Mouse (Mus musculus): ENCODE measurements around the gene Evl. TPM values are rescaled to one million over a fixed set of nuclear protein-coding genes. Genes with fewer than 3 reads are reported as not detected.

The Evl gene
- polyA plus RNA-seq, 1 experiment from 2014 or later, result 35.4 TPM

- Histone ChIP-seq H3K9ac (ENCODE audit: low read length) (no peak overlapping the region), H3K27ac (ENCODE audit: low read length) (no peak overlapping the region), H3K36me3 (ENCODE audit: control insufficient read depth, insufficient read depth, low read length) (0 out of 2 replicates have a peak, but pooled peaks cover 3% of the 10 kb centered on the region), H3K4me1 (ENCODE audit: control insufficient read depth, insufficient read depth, low read length) (peaks cover 2% of the 10 kb centered on the region; the same call in 1 of the 2 replicates), H3K4me3 (replicated peaks; ENCODE audit: low read length) (no peak overlapping the region), H3K9me3 (replicated peaks; ENCODE audit: control insufficient read depth, low read length) (no peaks in the 10 kb centered on the region), H3K4me2 (ENCODE audit: low read depth, low read length) (no peak overlapping the region), H3K27me3 (ENCODE audit: control insufficient read depth, insufficient read depth, low read length) (no peaks in the 10 kb centered on the region)
- 90% methylated on average over 2 of the region's 2 CpGs for WGBS
- no peak for ATAC-seq (ENCODE audit: insufficient read depth, low FRiP score)
Measured at GRCm38 (mm10) chr12:108674916-108675315, 120.4 kb downstream of the Evl start.

- H3K9ac ChIP-seq (ENCODE audit: low read length), result no peak overlapping the region
- no peaks in the 10 kb centered on the region for H3K27me3 ChIP-seq (ENCODE audit: control insufficient read depth, insufficient read depth, low read length)
- 66% methylated on average over 8 of the region's 8 CpGs for WGBS
- ATAC-seq (ENCODE audit: insufficient read depth, low FRiP score), result no peak
- 0 out of 2 replicates have a peak, but pooled peaks cover 3% of the 10 kb centered on the region for H3K36me3 ChIP-seq (ENCODE audit: control insufficient read depth, insufficient read depth, low read length)
- H3K4me3 ChIP-seq (replicated peaks; ENCODE audit: low read length), result no peak overlapping the region
- peaks cover 2% of the 10 kb centered on the region; the same call in 1 of the 2 replicates for H3K4me1 ChIP-seq (ENCODE audit: control insufficient read depth, insufficient read depth, low read length)
- no peak overlapping the region for H3K4me2 ChIP-seq (ENCODE audit: low read depth, low read length)
- H3K27ac ChIP-seq (ENCODE audit: low read length), result no peak overlapping the region
- H3K9me3 ChIP-seq (replicated peaks; ENCODE audit: control insufficient read depth, low read length), result no peaks in the 10 kb centered on the region
Measured at GRCm38 (mm10) chr12:108675614-108676401, 121.3 kb downstream of the Evl start.

- no peaks in the 10 kb centered on the region for H3K9me3 ChIP-seq (replicated peaks; ENCODE audit: control insufficient read depth, low read length)
- no peak overlapping the region for H3K4me3 ChIP-seq (replicated peaks; ENCODE audit: low read length)
- no peak overlapping the region for H3K9ac ChIP-seq (ENCODE audit: low read length)
- H3K27ac ChIP-seq (ENCODE audit: low read length), result no peak overlapping the region
- no peak for ATAC-seq (ENCODE audit: insufficient read depth, low FRiP score)
- peaks cover 7% of the 10 kb centered on the region; the same call in 1 of the 2 replicates for H3K36me3 ChIP-seq (ENCODE audit: control insufficient read depth, insufficient read depth, low read length)
- H3K27me3 ChIP-seq (ENCODE audit: control insufficient read depth, insufficient read depth, low read length), result no peaks in the 10 kb centered on the region
- peaks cover 2% of the 10 kb centered on the region; the same call in 1 of the 2 replicates for H3K4me1 ChIP-seq (ENCODE audit: control insufficient read depth, insufficient read depth, low read length)
- H3K4me2 ChIP-seq (ENCODE audit: low read depth, low read length), result no peak overlapping the region
- 91% methylated on average over 5 of the region's 5 CpGs for WGBS
Measured at GRCm38 (mm10) chr12:108677116-108677515, 122.6 kb downstream of the Evl start.

GRCm38 (mm10) chr12:108678366-108678765, 123.8 kb downstream of the Evl start:
- Histone ChIP-seq H3K27me3 (ENCODE audit: control insufficient read depth, insufficient read depth, low read length) (no peaks in the 10 kb centered on the region), H3K4me1 (ENCODE audit: control insufficient read depth, insufficient read depth, low read length) (peaks cover 2% of the 10 kb centered on the region; the same call in 1 of the 2 replicates), H3K9ac (ENCODE audit: low read length) (no peak overlapping the region), H3K9me3 (replicated peaks; ENCODE audit: control insufficient read depth, low read length) (no peaks in the 10 kb centered on the region), H3K4me2 (ENCODE audit: low read depth, low read length) (no peak overlapping the region), H3K36me3 (ENCODE audit: control insufficient read depth, insufficient read depth, low read length) (peaks cover 7% of the 10 kb centered on the region; the same call in 1 of the 2 replicates), H3K27ac (ENCODE audit: low read length) (no peak overlapping the region), H3K4me3 (replicated peaks; ENCODE audit: low read length) (no peak overlapping the region)
- ATAC-seq (ENCODE audit: insufficient read depth, low FRiP score), result no peak
- 70% methylated on average over 4 of the region's 4 CpGs for WGBS

- H3K4me2 ChIP-seq (ENCODE audit: low read depth, low read length), result no peak overlapping the region
- 87% methylated on average over 8 of the region's 8 CpGs for WGBS
- peaks cover 4% of the 10 kb centered on the region; the same call in 1 of the 2 replicates for H3K36me3 ChIP-seq (ENCODE audit: control insufficient read depth, insufficient read depth, low read length)
- no peaks in the 10 kb centered on the region for H3K4me1 ChIP-seq (ENCODE audit: control insufficient read depth, insufficient read depth, low read length)
- no peaks in the 10 kb centered on the region for H3K9me3 ChIP-seq (replicated peaks; ENCODE audit: control insufficient read depth, low read length)
- no peaks in the 10 kb centered on the region for H3K27me3 ChIP-seq (ENCODE audit: control insufficient read depth, insufficient read depth, low read length)
- no peak overlapping the region for H3K27ac ChIP-seq (ENCODE audit: low read length)
- no peak for ATAC-seq (ENCODE audit: insufficient read depth, low FRiP score)
- no peak overlapping the region for H3K9ac ChIP-seq (ENCODE audit: low read length)
- H3K4me3 ChIP-seq (replicated peaks; ENCODE audit: low read length), result no peak overlapping the region
Measured at GRCm38 (mm10) chr12:108680861-108681260, 126.3 kb downstream of the Evl start.

- peaks cover 4% of the 10 kb centered on the region; the same call in 1 of the 2 replicates for H3K36me3 ChIP-seq (ENCODE audit: control insufficient read depth, insufficient read depth, low read length)
- no peak overlapping the region for H3K4me3 ChIP-seq (replicated peaks; ENCODE audit: low read length)
- no peaks in the 10 kb centered on the region for H3K9me3 ChIP-seq (replicated peaks; ENCODE audit: control insufficient read depth, low read length)
- ATAC-seq (ENCODE audit: insufficient read depth, low FRiP score), result no peak
- H3K27me3 ChIP-seq (ENCODE audit: control insufficient read depth, insufficient read depth, low read length), result no peaks in the 10 kb centered on the region
- H3K4me2 ChIP-seq (ENCODE audit: low read depth, low read length), result no peak overlapping the region
- H3K27ac ChIP-seq (ENCODE audit: low read length), result no peak overlapping the region
- no peak overlapping the region for H3K9ac ChIP-seq (ENCODE audit: low read length)
- peaks cover 7% of the 10 kb centered on the region; the same call in 1 of the 2 replicates for H3K4me1 ChIP-seq (ENCODE audit: control insufficient read depth, insufficient read depth, low read length)
- 83% methylated on average over 13 of the region's 13 CpGs for WGBS
Measured at GRCm38 (mm10) chr12:108682240-108683023, 127.9 kb downstream of the Evl start.

GRCm38 (mm10) chr12:108686463-108686862, 131.9 kb downstream of the Evl start:
- peaks cover 29% of the 10 kb centered on the region for H3K4me1 ChIP-seq (ENCODE audit: control insufficient read depth, insufficient read depth, low read length)
- no peaks in the 10 kb centered on the region for H3K9me3 ChIP-seq (replicated peaks; ENCODE audit: control insufficient read depth, low read length)
- no peaks in the 10 kb centered on the region for H3K27me3 ChIP-seq (ENCODE audit: control insufficient read depth, insufficient read depth, low read length)
- no peak overlapping the region for H3K4me3 ChIP-seq (replicated peaks; ENCODE audit: low read length)
- H3K27ac ChIP-seq (ENCODE audit: low read length), result peak overlapping the region; percentile 68
- no peak overlapping the region; the same call in 1 of the 2 replicates for H3K9ac ChIP-seq (ENCODE audit: low read length)
- peaks cover under 1% of the 10 kb centered on the region; the same call in 1 of the 2 replicates for H3K36me3 ChIP-seq (ENCODE audit: control insufficient read depth, insufficient read depth, low read length)
- ATAC-seq (ENCODE audit: insufficient read depth, low FRiP score), result no peak
- 71% methylated on average over 6 of the region's 6 CpGs for WGBS
- no peak overlapping the region for H3K4me2 ChIP-seq (ENCODE audit: low read depth, low read length)

GRCm38 (mm10) chr12:108686926-108687325, 132.4 kb downstream of the Evl start:
- WGBS, result 50% methylated on average over 6 of the region's 6 CpGs
- Histone ChIP-seq H3K27ac (ENCODE audit: low read length) (peak overlapping the region; percentile 68), H3K36me3 (ENCODE audit: control insufficient read depth, insufficient read depth, low read length) (no peaks in the 10 kb centered on the region), H3K4me2 (ENCODE audit: low read depth, low read length) (no peak overlapping the region), H3K4me3 (replicated peaks; ENCODE audit: low read length) (no peak overlapping the region), H3K9ac (ENCODE audit: low read length) (peak overlapping the region; percentile 47), H3K27me3 (ENCODE audit: control insufficient read depth, insufficient read depth, low read length) (no peaks in the 10 kb centered on the region), H3K4me1 (ENCODE audit: control insufficient read depth, insufficient read depth, low read length) (peaks cover 29% of the 10 kb centered on the region), H3K9me3 (replicated peaks; ENCODE audit: control insufficient read depth, low read length) (no peaks in the 10 kb centered on the region)
- ATAC-seq (ENCODE audit: insufficient read depth, low FRiP score), result peak; percentile 34; the same call in 1 of the 2 replicates

GRCm38 (mm10) chr12:108689167-108689566, 134.6 kb downstream of the Evl start:
- H3K9ac ChIP-seq (ENCODE audit: low read length), result no peak overlapping the region
- H3K4me1 ChIP-seq (ENCODE audit: control insufficient read depth, insufficient read depth, low read length), result peaks cover 29% of the 10 kb centered on the region
- no peak overlapping the region for H3K4me3 ChIP-seq (replicated peaks; ENCODE audit: low read length)
- H3K36me3 ChIP-seq (ENCODE audit: control insufficient read depth, insufficient read depth, low read length), result no peaks in the 10 kb centered on the region
- no peaks in the 10 kb centered on the region for H3K9me3 ChIP-seq (replicated peaks; ENCODE audit: control insufficient read depth, low read length)
- peak overlapping the region; percentile 84 for H3K27ac ChIP-seq (ENCODE audit: low read length)
- peak; percentile 84 for ATAC-seq (ENCODE audit: insufficient read depth, low FRiP score)
- no peaks in the 10 kb centered on the region for H3K27me3 ChIP-seq (ENCODE audit: control insufficient read depth, insufficient read depth, low read length)
- WGBS, result 53% methylated on average over 9 of the region's 9 CpGs
- H3K4me2 ChIP-seq (ENCODE audit: low read depth, low read length), result no peak overlapping the region

Data from stomach, embryonic 16.5 days (tissue).